Mouse (Mus musculus) liver, embryonic 14.5 days (tissue): Measurements from ENCODE around the gene Uchl4. TPM values are rescaled to one million over a fixed set of nuclear protein-coding genes. Genes with fewer than 3 reads are reported as not detected.

Source experiments
- ATAC-seq: fragments of 200-750 bp; cut with Nextera tagmentation; 2 replicates; pipeline ENCODE4 v1.8.0; 2017; ENCODE audit warnings: moderate number of reproducible peaks, mild to moderate bottlenecking, moderate library complexity; ENCODE audit not compliant: insufficient read depth
- DNase-seq, 3 experiments: peaks; one replicate each; pipeline ENCODE4 v3.0.0-alpha.2; 2012 to 2013; ENCODE audit warnings: low read depth in 3 of 3, low spot score in 3 of 3
- H3K27ac ChIP-seq: fragments of 300-500 bp; sonication (generic); 2 replicates; pipeline ENCODE4 v1.5.1; 2014; ENCODE audit warnings: moderate library complexity, mild to moderate bottlenecking, control low read depth, inconsistent platforms
- H3K27me3 ChIP-seq: fragments of 300-500 bp; sonication (generic); 2 replicates; pipeline ENCODE4 v1.6.1; 2014; ENCODE audit warnings: mild to moderate bottlenecking, low read length, moderate library complexity; ENCODE audit not compliant: control insufficient read depth, insufficient read depth
- H3K36me3 ChIP-seq: fragments of 300-500 bp; sonication (generic); replicated peaks from 2 replicates; pipeline ENCODE4 v1.6.1; 2014; ENCODE audit warnings: low read depth; ENCODE audit not compliant: control insufficient read depth, insufficient read depth
- H3K4me1 ChIP-seq, 2 experiments: fragments of 200-500 bp in 1 of 2; fragments of 300-500 bp in 1 of 2; sonication (generic) in 1 of 2; replicated peaks; 2 replicates each; pipeline ENCODE4 v1.6.1; 2012 to 2014; ENCODE audit warnings: antibody characterized with exemption in 1 of 2, inconsistent platforms in 1 of 2, low read length in 1 of 2; ENCODE audit not compliant: control insufficient read depth in 2 of 2, insufficient read depth in 2 of 2
- H3K4me2 ChIP-seq: fragments of 300-500 bp; sonication (generic); 2 replicates; pipeline ENCODE4 v1.6.1; 2014; ENCODE audit warnings: low read depth, mild to moderate bottlenecking, control low read depth, moderate library complexity
- H3K4me3 ChIP-seq, 2 experiments: fragments of 200-500 bp in 1 of 2; fragments of 300-500 bp in 1 of 2; sonication (generic) in 1 of 2; 2 replicates each; pipeline ENCODE4 v1.5.1; 2012 to 2014; ENCODE audit warnings: low read depth in 2 of 2, low read length in 2 of 2, mild to moderate bottlenecking in 2 of 2, control low read depth in 1 of 2, inconsistent platforms in 1 of 2, moderate library complexity in 1 of 2; ENCODE audit not compliant: insufficient read depth in 1 of 2
- H3K9ac ChIP-seq: fragments of 300-500 bp; sonication (generic); replicated peaks from 2 replicates; pipeline ENCODE4 v1.6.1; 2014; ENCODE audit warnings: mild to moderate bottlenecking, control low read depth, moderate library complexity
- H3K9me3 ChIP-seq: fragments of 300-500 bp; sonication (generic); 2 replicates; pipeline ENCODE4 v1.6.1; 2016; ENCODE audit warnings: low read length, mixed read lengths; ENCODE audit not compliant: control insufficient read depth
- CTCF ChIP-seq: IDR thresholded peaks from 2 replicates; pipeline ENCODE4 v1.5.1; 2016; ENCODE audit warnings: antibody characterized with exemption, low read depth, control low read depth
- EP300 ChIP-seq: IDR thresholded peaks from 2 replicates; pipeline ENCODE4 v1.6.1; 2016; ENCODE audit warnings: antibody characterized with exemption, low read depth
- WGBS: fragments of 180-500 bp; shearing (Covaris S2); extraction: QIAGEN DNeasy Blood & Tissue Kit; methylation state at CpG from one replicate; pipeline ENCODE4 v1.1.7; 2014; ENCODE audit not compliant: insufficient replicate concordance; 5-methylcytosine and 5-hydroxymethylcytosine counted together
- polyA plus RNA-seq, 2 experiments: library from polyadenylated mRNA; depleted of rRNA in 1 of 2; stranded (reverse) in 1 of 2; unstranded in 1 of 2; fragments of >200 nt; fragmentation: Nextera tagmentation in 1 of 2; extraction: Ambion mirVana in 1 of 2; gene quantifications; 2 replicates each; pipeline versions ENCODE4 v1.2.1 to v1.2.3; 2012 to 2014

Uchl4 gene
- polyA plus RNA-seq, 2 experiments, result 0.13 to 0.77 TPM

DNA sequence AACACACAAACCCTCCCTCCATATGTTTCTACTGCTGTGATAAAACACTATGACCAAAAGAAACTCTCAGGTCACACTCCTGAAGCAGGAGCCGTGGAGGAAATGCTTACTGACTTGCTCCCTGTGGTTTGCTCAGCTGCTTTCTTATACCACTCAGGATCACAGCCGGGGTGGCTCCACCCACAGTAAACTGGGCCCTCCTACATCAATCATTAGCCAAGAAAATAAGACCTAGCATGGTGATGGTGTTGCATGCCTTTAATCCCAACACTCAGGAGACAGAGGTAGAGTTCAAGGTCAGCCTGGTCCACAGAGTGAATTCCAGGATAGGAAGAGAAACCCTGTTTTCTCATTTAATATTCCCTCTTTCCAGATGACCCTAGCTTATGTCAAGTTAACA lies 35.1 kb upstream of the Uchl4 start:
- Histone ChIP-seq H3K4me2 (no peak overlapping the region), H3K4me1 (peaks cover 0 to 3% of the 10 kb centered on the region in 2 experiments; a peak in 1 of 4 replicates), H3K27me3 (no peaks in the 10 kb centered on the region), H3K9me3 (no peaks in the 10 kb centered on the region), H3K27ac (no peak overlapping the region), H3K4me3 (no peak overlapping the region), H3K9ac (no peak overlapping the region), H3K36me3 (no peaks in the 10 kb centered on the region; the same call in 1 of the 2 replicates)
- ATAC-seq (no peak), DNase-seq (no peak)
- WGBS, result 45% methylated on average over 2 of the region's 2 CpGs
- no peak for TF ChIP-seq CTCF
- no peak for TF ChIP-seq EP300

DNA sequence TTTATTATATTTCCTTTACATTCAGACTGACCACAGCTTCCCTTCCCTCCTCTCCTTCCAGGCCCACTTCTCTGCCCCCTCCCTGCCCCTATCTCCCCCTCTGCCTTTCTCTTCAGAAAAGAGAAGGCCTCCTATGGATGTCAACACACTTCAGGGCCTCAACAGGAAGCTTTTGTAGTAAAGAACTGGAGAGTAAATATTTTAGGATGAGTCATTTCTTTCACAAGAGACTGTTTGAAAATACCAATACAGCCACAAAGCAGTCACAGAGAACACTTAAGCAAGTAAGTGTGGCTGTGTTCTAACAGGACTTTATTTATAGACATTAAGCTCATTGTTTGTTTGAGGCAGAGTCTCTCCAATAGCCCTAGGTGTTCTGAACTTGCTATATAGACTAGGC lies 32.7 kb upstream of the Uchl4 start:
- no peaks in the 10 kb centered on the region for H3K27me3 ChIP-seq
- no peak overlapping the region for H3K4me2 ChIP-seq
- H3K36me3 ChIP-seq, result no peaks in the 10 kb centered on the region; the same call in 1 of the 2 replicates
- no peaks in the 10 kb centered on the region for H3K9me3 ChIP-seq
- no peak overlapping the region for H3K4me3 ChIP-seq
- no peak for ATAC-seq
- DNase-seq, result no peak
- TF ChIP-seq EP300 (no peak), CTCF (no peak)
- peaks cover 0 to 3% of the 10 kb centered on the region in 2 experiments; a peak in 1 of 4 replicates for H3K4me1 ChIP-seq
- H3K27ac ChIP-seq, result no peak overlapping the region
- no peak overlapping the region for H3K9ac ChIP-seq

DNA sequence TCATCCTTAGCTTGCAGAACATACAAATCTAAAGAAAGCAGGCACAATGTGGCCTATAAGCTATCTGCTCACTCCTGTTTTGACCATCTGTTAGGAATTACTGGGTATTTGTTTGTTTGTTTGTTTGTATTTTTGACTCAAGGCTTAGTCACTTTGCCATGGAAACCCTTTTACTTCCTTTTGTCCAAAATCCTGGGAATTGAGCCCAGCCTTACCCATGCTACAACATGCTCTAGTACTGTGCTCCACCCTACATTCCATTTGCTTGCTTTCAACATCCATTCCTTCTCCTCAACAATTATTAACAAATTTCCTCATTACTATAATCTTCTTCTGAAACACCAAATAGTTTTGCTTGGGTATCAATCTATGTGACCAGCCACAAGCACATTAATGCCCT lies 32.1 kb upstream of the Uchl4 start:
- DNase-seq (no peak), ATAC-seq (no peak)
- no peak overlapping the region for H3K4me2 ChIP-seq
- H3K27me3 ChIP-seq, result no peaks in the 10 kb centered on the region
- no peak overlapping the region for H3K4me3 ChIP-seq
- H3K9ac ChIP-seq, result no peak overlapping the region
- TF ChIP-seq EP300, result no peak
- TF ChIP-seq CTCF, result no peak
- no peaks in the 10 kb centered on the region for H3K9me3 ChIP-seq
- no peaks in the 10 kb centered on the region; the same call in 1 of the 2 replicates for H3K36me3 ChIP-seq
- H3K4me1 ChIP-seq, result peaks cover 0 to 3% of the 10 kb centered on the region in 2 experiments; a peak in 1 of 4 replicates
- H3K27ac ChIP-seq, result no peak overlapping the region

DNA sequence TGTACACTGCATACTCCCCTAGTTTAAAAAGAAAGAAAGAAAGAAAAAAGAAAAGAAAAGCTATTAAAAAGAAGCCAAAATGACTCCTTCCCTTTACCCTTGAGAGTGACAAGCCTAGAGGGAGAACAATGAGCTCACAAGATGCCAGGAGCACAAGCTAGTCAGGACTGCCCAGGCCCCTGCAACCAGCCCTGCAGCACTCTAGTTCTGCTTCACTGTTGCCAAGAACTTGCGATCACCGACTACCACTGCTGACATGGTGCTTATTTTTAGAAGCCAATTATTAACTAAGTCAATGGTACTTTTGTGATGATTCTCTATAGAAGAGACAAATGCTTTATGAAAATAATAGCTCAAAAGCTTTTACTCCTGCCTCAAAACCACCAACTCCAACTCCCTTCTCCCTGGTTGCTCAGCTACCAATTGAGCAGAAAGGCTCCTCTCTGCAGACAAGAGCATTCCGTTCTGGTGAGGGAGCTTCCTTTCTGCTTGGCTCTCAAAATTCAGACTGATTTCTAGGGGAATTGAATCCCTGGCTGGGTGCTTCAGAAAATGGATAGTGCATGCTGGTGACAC lies 27.4 kb upstream of the Uchl4 start:
- Histone ChIP-seq H3K27me3 (no peaks in the 10 kb centered on the region), H3K9me3 (no peaks in the 10 kb centered on the region), H3K27ac (no peak overlapping the region), H3K4me2 (no peak overlapping the region), H3K4me3 (no peak overlapping the region), H3K36me3 (no peaks in the 10 kb centered on the region; the same call in 1 of the 2 replicates), H3K4me1 (no peaks in the 10 kb centered on the region), H3K9ac (no peak overlapping the region)
- ATAC-seq, result no peak
- no peak for DNase-seq
- WGBS, result 81% methylated on average over 3 of the region's 3 CpGs
- TF ChIP-seq CTCF (no peak), EP300 (no peak)

DNA sequence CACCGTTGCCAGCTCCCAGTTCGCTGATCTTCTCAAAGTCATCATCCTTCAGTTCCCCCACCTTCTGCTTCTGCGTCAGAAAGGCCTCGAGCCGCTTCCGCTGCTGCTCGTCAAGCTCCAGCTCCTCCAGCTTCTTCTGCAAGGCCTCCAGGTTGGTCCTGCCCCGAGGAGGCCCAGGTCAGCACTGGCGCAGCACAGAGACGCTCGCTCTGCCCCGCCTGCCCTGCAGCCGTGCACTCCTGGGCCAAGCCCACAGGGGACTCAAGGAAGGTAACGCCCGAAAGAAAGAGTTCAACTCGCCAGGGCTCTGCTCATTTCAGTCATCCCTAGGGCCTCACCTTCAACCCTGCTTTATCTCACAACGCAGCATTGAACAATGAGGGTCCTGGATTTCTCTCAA lies 20.5 kb upstream of the Uchl4 start:
- DNase-seq (no peak), ATAC-seq (no peak)
- H3K27me3 ChIP-seq, result no peaks in the 10 kb centered on the region
- H3K4me2 ChIP-seq, result no peak overlapping the region
- H3K9me3 ChIP-seq, result no peaks in the 10 kb centered on the region
- WGBS, result 77% methylated on average over 17 of the region's 17 CpGs
- no peak for TF ChIP-seq EP300
- TF ChIP-seq CTCF, result no peak
- no peak overlapping the region for H3K27ac ChIP-seq
- no peaks in the 10 kb centered on the region for H3K36me3 ChIP-seq
- no peak overlapping the region for H3K4me3 ChIP-seq
- H3K4me1 ChIP-seq, result peaks cover 0 to 6% of the 10 kb centered on the region in 2 experiments; a peak in 2 of 4 replicates
- H3K9ac ChIP-seq, result no peak overlapping the region
